Mouse (Mus musculus) C2C12 (cell line): ENCODE measurements around the gene Fez1. TPM values are rescaled to one million over a fixed set of nuclear protein-coding genes. Genes with fewer than 3 reads are reported as not detected.

Experiments used
- H3K27me3 ChIP-seq: one replicate; pipeline ENCODE4 v1.6.1; 2011; ENCODE audit not compliant: control insufficient read depth, insufficient read depth, insufficient read length
- H3K36me3 ChIP-seq: one replicate; pipeline ENCODE4 v1.6.1; 2011; ENCODE audit not compliant: control insufficient read depth, insufficient read depth
- H3K4me3 ChIP-seq: one replicate; pipeline ENCODE4 v1.5.1; 2011; ENCODE audit warnings: mild to moderate bottlenecking, control low read depth; ENCODE audit not compliant: poor library complexity, insufficient read depth, severe bottlenecking
- H3K79me2 ChIP-seq: one replicate; pipeline ENCODE4 v1.6.1; 2011; ENCODE audit not compliant: control insufficient read depth, insufficient read depth
- H3K79me3 ChIP-seq: one replicate; pipeline ENCODE4 v1.6.1; 2011; ENCODE audit warnings: low read depth, control low read depth
- H3ac ChIP-seq: one replicate; pipeline ENCODE3; 2011; ENCODE audit warnings: low read depth; ENCODE audit not compliant: control insufficient read depth, insufficient read length
- CEBPB ChIP-seq: IDR thresholded peaks from one replicate; pipeline ENCODE4 v1.6.1; 2011; ENCODE audit warnings: low read depth, mild to moderate bottlenecking, control low read depth, moderate library complexity
- CTCF ChIP-seq: IDR thresholded peaks from one replicate; pipeline ENCODE4 v1.5.1; 2011; ENCODE audit not compliant: control insufficient read depth, insufficient read depth, insufficient read length
- FOSL1 ChIP-seq: IDR thresholded peaks from one replicate; pipeline ENCODE4 v1.8.0; 2011; ENCODE audit warnings: mild to moderate bottlenecking, low read length; ENCODE audit not compliant: poor library complexity, insufficient read depth, severe bottlenecking
- MAX ChIP-seq: IDR thresholded peaks from one replicate; pipeline ENCODE4 v1.6.1; 2011; ENCODE audit warnings: mild to moderate bottlenecking, control low read depth
- MYOD1 ChIP-seq: IDR thresholded peaks from one replicate; pipeline ENCODE4 v1.6.1; 2011; ENCODE audit warnings: low read depth; ENCODE audit not compliant: control insufficient read depth, insufficient read length
- MYOG ChIP-seq: IDR thresholded peaks from one replicate; pipeline ENCODE4 v1.6.1; 2011; ENCODE audit not compliant: control insufficient read depth, insufficient read length; ENCODE audit errors: extremely low read depth
- USF1 ChIP-seq: IDR thresholded peaks from one replicate; pipeline ENCODE4 v1.6.1; 2011; ENCODE audit warnings: low read depth, mild to moderate bottlenecking, control low read depth, moderate library complexity
- polyA plus RNA-seq: library from polyadenylated mRNA; unstranded; fragments of >200 nt; fragmentation: generic; extraction: Trizol; gene quantifications from one replicate; pipeline ENCODE4 v1.2.1, GENCODE M21; 2012; ENCODE audit warnings: missing spikeins

Gene Fez1
- polyA plus RNA-seq, 1 experiment = 0.32 TPM

DNA sequence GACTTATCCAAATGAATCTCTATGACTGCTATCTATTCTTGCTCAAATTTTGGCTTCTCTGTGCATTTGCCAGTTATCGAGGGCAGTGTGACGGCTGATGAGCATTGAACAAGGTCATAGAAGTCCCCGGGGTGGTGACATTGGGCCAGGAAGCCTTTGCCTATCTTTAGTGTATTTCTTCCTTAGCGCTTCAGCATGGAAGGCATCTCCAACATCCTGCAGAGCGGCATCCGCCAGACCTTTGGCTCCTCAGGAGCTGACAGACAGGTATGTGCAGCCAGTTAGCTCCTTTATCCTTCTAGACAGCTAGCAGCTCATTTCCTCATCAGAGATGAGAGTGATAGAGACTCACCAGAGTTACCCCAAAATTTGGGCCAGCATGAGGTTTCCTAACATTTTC is 47.0 kb downstream of the Fez1 start:
- no peaks in the 10 kb centered on the region for H3K36me3 ChIP-seq
- TF ChIP-seq MYOD1 (no peak), FOSL1 (no peak), CTCF (no peak), CEBPB (no peak), MYOG (no peak), MAX (no peak), USF1 (no peak)

DNA sequence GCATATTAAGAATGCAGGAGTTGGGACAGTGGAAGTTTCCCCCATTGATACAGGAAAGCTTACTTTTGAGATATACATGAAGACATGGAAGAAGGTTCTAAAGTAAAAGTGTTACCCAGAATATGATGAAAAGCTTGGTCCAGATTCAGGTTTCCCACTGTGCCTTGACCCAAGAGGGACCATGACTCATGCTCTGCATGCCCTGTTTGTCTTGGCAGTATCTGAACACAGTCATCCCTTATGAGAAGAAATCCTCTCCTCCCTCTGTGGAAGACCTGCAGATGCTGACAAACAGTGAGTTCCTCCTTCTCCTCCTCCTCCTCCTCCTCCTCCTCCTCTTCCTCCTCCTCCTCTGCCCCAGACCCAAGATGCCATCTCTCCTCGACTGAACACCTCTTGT is 48.6 kb downstream of the Fez1 start:
- TF ChIP-seq MYOG (no peak), MAX (no peak), CTCF (no peak), CEBPB (no peak), MYOD1 (no peak), FOSL1 (no peak), USF1 (no peak)
- no peaks in the 10 kb centered on the region for H3K79me3 ChIP-seq

More for the DNA sequence above, 47.0 kb downstream of the Fez1 start:
- Histone ChIP-seq H3K79me3 (no peaks in the 10 kb centered on the region), H3K79me2 (no peaks in the 10 kb centered on the region), H3ac (no peak overlapping the region), H3K4me3 (no peak overlapping the region), H3K27me3 (no peaks in the 10 kb centered on the region)

DNA sequence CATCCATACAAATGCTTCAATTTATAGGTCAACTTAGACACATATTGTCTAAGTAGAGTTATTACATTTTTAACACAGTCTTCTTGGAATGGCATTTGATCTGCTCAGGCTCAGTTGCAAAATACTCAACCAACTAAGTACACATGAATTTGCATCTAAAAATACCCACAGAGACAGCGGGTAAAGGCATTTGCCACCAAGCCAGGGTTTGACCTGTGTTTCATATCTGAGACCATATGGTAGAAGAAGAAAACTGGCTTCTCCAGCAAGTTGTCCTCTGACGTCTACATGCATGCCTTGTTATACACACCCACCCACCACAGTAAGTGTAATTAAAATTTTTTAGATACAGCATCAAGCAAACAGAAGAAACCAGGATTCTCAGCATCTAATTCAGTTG is 52.1 kb downstream of the Fez1 start:
- Histone ChIP-seq H3ac (no peak overlapping the region), H3K79me2 (no peaks in the 10 kb centered on the region), H3K27me3 (no peaks in the 10 kb centered on the region), H3K79me3 (no peaks in the 10 kb centered on the region), H3K4me3 (no peak overlapping the region), H3K36me3 (no peaks in the 10 kb centered on the region)
- TF ChIP-seq MAX (no peak), MYOD1 (no peak), USF1 (no peak), CTCF (no peak), FOSL1 (no peak), CEBPB (no peak), MYOG (no peak)

More for the DNA sequence above, 48.6 kb downstream of the Fez1 start:
- H3K36me3 ChIP-seq = no peaks in the 10 kb centered on the region
- H3K4me3 ChIP-seq = no peak overlapping the region
- H3K27me3 ChIP-seq = no peaks in the 10 kb centered on the region
- no peak overlapping the region for H3ac ChIP-seq
- no peaks in the 10 kb centered on the region for H3K79me2 ChIP-seq

DNA sequence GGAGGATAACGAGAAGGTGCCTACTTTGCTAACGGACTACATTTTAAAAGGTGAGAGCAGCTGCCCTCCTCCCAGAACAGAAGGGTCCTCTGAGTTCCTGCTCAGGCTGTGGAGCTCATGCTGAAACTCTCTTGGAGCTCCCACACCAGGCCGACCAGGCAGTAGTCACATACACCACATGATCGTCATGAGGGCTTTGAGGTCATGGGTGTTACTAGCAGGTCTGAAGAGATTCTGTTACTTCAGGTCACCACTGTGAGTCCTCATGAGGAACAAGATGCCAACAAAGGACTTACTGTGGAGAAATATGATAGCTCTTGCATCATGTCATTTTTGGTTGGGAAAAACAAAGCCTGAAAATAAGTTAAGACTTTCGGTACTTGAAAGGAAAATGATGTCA is 54.6 kb downstream of the Fez1 start:
- Histone ChIP-seq H3K36me3 (no peaks in the 10 kb centered on the region), H3K79me3 (no peaks in the 10 kb centered on the region), H3K27me3 (no peaks in the 10 kb centered on the region), H3ac (no peak overlapping the region), H3K4me3 (no peak overlapping the region), H3K79me2 (no peaks in the 10 kb centered on the region)
- TF ChIP-seq CEBPB (no peak), MYOG (no peak), FOSL1 (no peak), CTCF (no peak), MAX (no peak)

DNA sequence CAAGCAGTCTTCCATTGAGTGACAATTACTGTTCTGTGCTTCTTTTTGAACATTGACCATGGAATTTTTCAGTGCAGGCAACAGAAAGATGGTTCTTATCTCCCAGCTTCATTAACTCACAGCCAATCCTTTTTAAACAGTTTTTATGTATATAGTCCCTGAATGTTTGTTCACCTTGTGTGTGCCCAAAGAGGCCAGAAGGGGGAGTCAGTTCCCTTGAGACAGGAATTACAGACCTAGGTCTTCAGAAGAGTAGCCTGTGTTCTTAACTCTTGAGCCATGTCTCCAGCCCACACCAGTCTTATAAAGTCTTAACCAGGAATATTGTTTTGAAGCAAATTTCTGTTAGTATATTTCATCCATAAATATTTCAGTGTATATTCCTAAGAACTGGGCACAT is 55.1 kb downstream of the Fez1 start:
- Histone ChIP-seq H3K4me3 (no peak overlapping the region), H3K79me2 (no peaks in the 10 kb centered on the region), H3K79me3 (no peaks in the 10 kb centered on the region), H3K27me3 (no peaks in the 10 kb centered on the region), H3K36me3 (no peaks in the 10 kb centered on the region), H3ac (no peak overlapping the region)
- TF ChIP-seq MAX (no peak), CEBPB (no peak), FOSL1 (no peak), CTCF (no peak), USF1 (no peak), MYOG (no peak), MYOD1 (no peak)

DNA sequence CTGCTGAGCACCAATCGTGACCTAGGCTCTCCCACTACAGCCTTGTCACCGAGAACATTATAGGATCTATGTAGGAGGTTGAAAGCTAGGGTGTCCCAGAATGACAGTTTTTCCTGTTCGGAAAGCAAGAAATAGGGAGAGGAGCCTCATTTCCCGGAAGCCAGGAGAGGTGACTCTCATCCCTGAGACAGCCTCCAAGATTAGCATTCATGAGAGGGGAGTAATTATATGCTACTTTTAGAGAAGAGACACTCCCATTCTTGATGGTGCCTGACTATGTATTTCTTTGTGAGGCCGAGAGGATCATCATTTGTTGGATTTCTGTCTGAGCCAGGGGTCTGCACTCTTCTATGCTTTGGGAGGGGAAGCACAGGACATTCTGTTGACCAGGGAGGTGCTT is 60.0 kb downstream of the Fez1 start:
- TF ChIP-seq USF1 (no peak), CEBPB (no peak), FOSL1 (no peak), MYOG (no peak), MAX (no peak), CTCF (no peak), MYOD1 (no peak)
- Histone ChIP-seq H3K27me3 (no peaks in the 10 kb centered on the region), H3K79me2 (no peaks in the 10 kb centered on the region), H3K36me3 (no peaks in the 10 kb centered on the region), H3K4me3 (no peak overlapping the region), H3K79me3 (no peaks in the 10 kb centered on the region), H3ac (no peak overlapping the region)
